Mouse (Mus musculus) forebrain, embryonic 11.5 days (tissue): ENCODE results near the gene Pkp4. TPM values are rescaled to one million over a fixed set of nuclear protein-coding genes. Genes with fewer than 3 reads are reported as not detected.
A peak's percentile ranks its signal among the peaks of the same experiment; 100 is the strongest.

Source experiments
- ATAC-seq: fragments of 200-750 bp; cut with Nextera tagmentation; replicated peaks from 2 replicates; pipeline ENCODE4 v1.8.0; 2017; ENCODE audit warnings: moderate TSS enrichment; ENCODE audit not compliant: low FRiP score
- DNase-seq: peaks from one replicate; pipeline ENCODE4 v3.0.0-alpha.2; 2017; ENCODE audit warnings: low spot score
- H3K27ac ChIP-seq: fragments of 300-500 bp; sonication (generic); 2 replicates; pipeline ENCODE4 v1.5.1; 2014; ENCODE audit warnings: low read depth, low read length
- H3K27me3 ChIP-seq: fragments of 300-500 bp; sonication (generic); 2 replicates; pipeline ENCODE4 v1.6.1; 2014; ENCODE audit warnings: mild to moderate bottlenecking, low read length, mixed read lengths; ENCODE audit not compliant: control insufficient read depth, insufficient read depth
- H3K36me3 ChIP-seq: fragments of 300-500 bp; sonication (generic); 2 replicates; pipeline ENCODE4 v1.6.1; 2014; ENCODE audit warnings: mild to moderate bottlenecking, low read length, moderate library complexity, mixed read lengths; ENCODE audit not compliant: control insufficient read depth, insufficient read depth
- H3K4me1 ChIP-seq: fragments of 300-500 bp; sonication (generic); replicated peaks from 2 replicates; pipeline ENCODE4 v1.6.1; 2014; ENCODE audit warnings: low read length, mixed read lengths; ENCODE audit not compliant: control insufficient read depth, insufficient read depth
- H3K4me2 ChIP-seq: fragments of 300-500 bp; sonication (generic); 2 replicates; pipeline ENCODE4 v1.6.1; 2014; ENCODE audit warnings: low read depth, mild to moderate bottlenecking, low read length, moderate library complexity, mixed read lengths; ENCODE audit not compliant: severe bottlenecking
- H3K4me3 ChIP-seq: fragments of 300-500 bp; sonication (generic); 2 replicates; pipeline ENCODE4 v1.5.1; 2014; ENCODE audit warnings: low read depth, low read length
- H3K9ac ChIP-seq: fragments of 300-500 bp; sonication (generic); 2 replicates; pipeline ENCODE4 v1.6.1; 2014; ENCODE audit warnings: low read length
- H3K9me3 ChIP-seq: fragments of 300-500 bp; sonication (generic); 2 replicates; pipeline ENCODE4 v1.6.1; 2016; ENCODE audit warnings: low read length, mixed read lengths; ENCODE audit not compliant: control insufficient read depth
- WGBS: fragments of 180-500 bp; shearing (Covaris S2); extraction: QIAGEN DNeasy Blood & Tissue Kit; methylation state at CpG from one replicate; pipeline ENCODE4 v1.1.7; 2014; 5-methylcytosine and 5-hydroxymethylcytosine counted together
- polyA plus RNA-seq: library from polyadenylated mRNA; unstranded; fragments of >200 nt; fragmentation: Nextera tagmentation; extraction: Ambion mirVana; gene quantifications from 2 replicates; pipeline ENCODE4 v1.2.1, GENCODE M21; 2014

The Pkp4 gene
- polyA plus RNA-seq, 1 experiment from 2014 or later, result 24.5 TPM

DNA sequence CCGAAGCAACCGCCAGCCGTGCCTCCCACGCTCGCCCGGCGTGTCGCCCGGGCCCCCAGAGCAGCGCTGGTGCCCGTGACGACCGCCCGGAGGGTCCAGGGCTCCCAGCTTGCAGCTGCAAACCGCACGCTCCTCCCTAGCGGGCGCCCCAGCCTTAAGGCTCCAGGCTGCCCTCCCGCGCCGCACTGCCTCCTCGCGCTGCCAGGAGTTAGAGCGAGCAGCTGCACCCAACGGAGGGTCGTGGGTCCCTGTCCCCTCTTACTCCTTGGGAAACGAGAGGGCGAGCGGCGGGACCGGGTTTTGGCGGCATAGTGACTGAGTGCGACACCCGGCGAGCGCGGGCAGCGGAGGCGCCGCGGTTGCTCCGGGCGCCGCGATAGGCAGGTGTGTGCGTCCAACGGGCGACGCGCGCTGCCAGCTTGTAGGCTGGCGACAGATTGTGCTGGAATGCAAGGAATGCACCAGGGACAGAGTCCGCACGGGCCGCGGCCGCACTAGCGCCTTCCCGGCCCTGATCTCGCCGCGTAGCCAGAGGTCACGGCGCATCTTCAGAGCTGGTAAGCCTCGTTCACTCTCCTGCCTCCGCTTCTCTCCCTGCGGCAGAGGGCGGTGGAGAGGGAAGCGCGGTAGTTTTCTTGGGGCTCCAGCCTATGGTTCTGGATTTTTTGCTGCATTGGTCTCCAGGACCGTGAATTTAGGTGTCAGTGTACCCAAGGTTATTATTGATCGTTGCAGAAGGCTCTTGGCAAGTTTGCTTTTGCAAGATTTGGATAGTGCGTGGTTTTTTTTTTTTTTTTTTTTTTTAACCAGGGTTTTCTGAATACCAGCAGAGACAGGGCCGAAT, 1.0 kb downstream of the Pkp4 start:
- Histone ChIP-seq H3K4me2 (peak overlapping the region; percentile 78), H3K27ac (peak overlapping the region; percentile 75), H3K27me3 (no peaks in the 10 kb centered on the region), H3K4me1 (peaks cover 3% of the 10 kb centered on the region; the same call in 1 of the 2 replicates), H3K4me3 (peak overlapping the region; percentile 90), H3K9me3 (no peaks in the 10 kb centered on the region), H3K36me3 (no peaks in the 10 kb centered on the region), H3K9ac (peak overlapping the region; percentile 86)
- DNase-seq (peak; percentile 84), ATAC-seq (peak; percentile 63)
- WGBS, result 1% methylated on average over 74 of the region's 74 CpGs

DNA sequence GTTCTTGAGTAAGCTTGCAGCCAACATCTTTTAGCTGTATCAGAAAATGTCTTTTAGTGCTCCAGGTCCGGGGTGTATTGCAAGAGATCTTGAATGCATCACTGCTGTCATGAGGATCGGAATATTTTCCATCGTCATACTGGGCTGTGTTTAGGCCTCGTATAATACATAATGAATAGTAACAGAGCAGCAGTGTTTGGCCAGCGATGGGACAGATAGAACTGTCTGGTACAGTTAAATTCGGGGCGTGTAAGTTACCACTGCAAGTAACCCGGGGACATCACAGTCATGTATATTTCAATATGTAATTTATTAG, 1.6 kb downstream of the Pkp4 start:
- H3K9ac ChIP-seq, result peak overlapping the region; percentile 86
- no peaks in the 10 kb centered on the region for H3K9me3 ChIP-seq
- no peak for DNase-seq
- 43% methylated on average over 8 of the region's 8 CpGs for WGBS
- ATAC-seq, result no peak
- no peaks in the 10 kb centered on the region for H3K27me3 ChIP-seq
- no peak overlapping the region for H3K27ac ChIP-seq
- H3K36me3 ChIP-seq, result no peaks in the 10 kb centered on the region
- peak overlapping the region; percentile 78 for H3K4me2 ChIP-seq
- H3K4me1 ChIP-seq, result peaks cover 3% of the 10 kb centered on the region; the same call in 1 of the 2 replicates
- peak overlapping the region; percentile 90 for H3K4me3 ChIP-seq

DNA sequence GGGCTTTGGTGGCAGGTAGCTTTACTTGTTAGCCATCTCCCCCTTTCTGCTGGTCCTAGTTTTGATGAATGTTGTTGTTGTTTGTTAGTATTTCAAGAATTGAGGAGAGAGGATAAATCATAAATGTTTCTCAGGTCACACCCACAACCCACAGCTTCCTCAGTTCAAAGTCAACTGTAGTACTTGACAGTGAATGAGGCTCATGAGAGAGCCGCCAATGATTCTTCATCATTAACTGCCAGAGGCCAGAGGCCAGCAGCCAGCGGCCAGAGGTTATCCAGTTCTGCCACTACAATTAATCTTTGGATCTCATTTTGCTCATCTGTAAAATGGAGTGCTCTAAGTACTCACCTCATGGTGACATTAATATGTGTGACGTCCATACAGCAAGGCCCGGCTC, 6.3 kb downstream of the Pkp4 start:
- no peak overlapping the region for H3K27ac ChIP-seq
- WGBS, result 90% methylated on average over 4 of the region's 4 CpGs
- no peaks in the 10 kb centered on the region for H3K36me3 ChIP-seq
- no peak for ATAC-seq
- DNase-seq, result no peak
- no peak overlapping the region for H3K4me3 ChIP-seq
- no peak overlapping the region for H3K4me2 ChIP-seq
- H3K27me3 ChIP-seq, result no peaks in the 10 kb centered on the region
- peaks cover 3% of the 10 kb centered on the region; the same call in 1 of the 2 replicates for H3K4me1 ChIP-seq
- no peaks in the 10 kb centered on the region for H3K9me3 ChIP-seq
- no peak overlapping the region for H3K9ac ChIP-seq

DNA sequence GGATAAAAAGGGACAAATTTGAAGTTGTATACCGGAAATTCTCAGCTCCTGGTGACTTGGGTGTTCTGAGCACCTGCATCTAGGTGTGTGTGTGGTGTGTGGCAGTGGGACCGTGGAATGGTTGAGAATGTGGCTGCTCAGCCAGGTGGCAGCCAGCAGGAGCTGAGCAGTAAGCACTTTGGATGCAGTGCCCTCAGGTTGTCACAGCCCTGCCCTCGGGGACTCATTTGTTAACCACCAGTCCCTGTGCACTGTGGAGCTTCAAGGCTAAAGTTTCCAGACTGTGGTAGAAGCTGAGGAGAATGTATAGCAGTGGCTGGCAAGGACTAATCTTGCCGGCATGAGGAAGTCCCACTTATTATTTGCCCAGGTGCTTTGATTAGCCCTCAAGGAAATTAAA, 7.2 kb downstream of the Pkp4 start:
- no peaks in the 10 kb centered on the region for H3K36me3 ChIP-seq
- H3K4me3 ChIP-seq, result no peak overlapping the region
- DNase-seq (no peak), ATAC-seq (no peak)
- H3K9me3 ChIP-seq, result no peaks in the 10 kb centered on the region
- H3K4me2 ChIP-seq, result no peak overlapping the region
- H3K27me3 ChIP-seq, result no peaks in the 10 kb centered on the region
- whole genome bisulfite sequencing, result 90% methylated on average over 4 of the region's 4 CpGs
- H3K27ac ChIP-seq, result no peak overlapping the region
- H3K9ac ChIP-seq, result no peak overlapping the region
- peaks cover 2% of the 10 kb centered on the region; the same call in 1 of the 2 replicates for H3K4me1 ChIP-seq

DNA sequence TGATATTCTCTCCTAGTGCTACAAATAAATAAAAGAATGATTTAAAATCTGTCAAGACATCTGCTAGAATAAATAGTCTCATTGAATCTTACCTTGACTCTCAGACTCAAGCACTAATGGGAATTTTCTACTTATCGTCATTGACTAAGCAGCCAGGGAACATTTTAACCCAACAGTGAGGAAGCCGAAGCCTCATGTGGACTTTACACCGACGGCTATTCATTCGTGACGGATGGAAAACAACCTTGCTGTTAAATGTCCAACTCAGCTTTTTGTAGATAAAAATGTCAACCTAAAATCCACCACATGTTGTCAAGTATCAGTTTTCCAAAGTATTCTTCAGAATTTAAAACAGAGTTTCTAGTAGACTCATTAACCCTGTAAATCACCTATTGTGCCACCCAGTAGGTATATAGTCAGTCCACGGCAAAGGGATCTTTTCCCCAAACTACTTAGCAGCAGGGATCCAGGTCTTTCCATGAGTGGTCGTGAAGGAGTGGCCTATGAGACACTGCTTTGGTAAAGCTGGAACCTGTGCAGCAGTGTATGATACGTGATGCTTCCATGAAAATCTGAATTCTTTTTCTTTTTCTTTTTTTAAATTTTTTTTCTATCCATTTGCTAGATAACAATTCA, 9.0 kb downstream of the Pkp4 start:
- Histone ChIP-seq H3K4me1 (no peaks in the 10 kb centered on the region), H3K27ac (no peak overlapping the region), H3K9me3 (no peaks in the 10 kb centered on the region), H3K9ac (no peak overlapping the region), H3K27me3 (no peaks in the 10 kb centered on the region), H3K4me2 (no peak overlapping the region), H3K4me3 (no peak overlapping the region), H3K36me3 (no peaks in the 10 kb centered on the region)
- ATAC-seq, result no peak
- no peak for DNase-seq
- 81% methylated on average over 9 of the region's 9 CpGs for WGBS

DNA sequence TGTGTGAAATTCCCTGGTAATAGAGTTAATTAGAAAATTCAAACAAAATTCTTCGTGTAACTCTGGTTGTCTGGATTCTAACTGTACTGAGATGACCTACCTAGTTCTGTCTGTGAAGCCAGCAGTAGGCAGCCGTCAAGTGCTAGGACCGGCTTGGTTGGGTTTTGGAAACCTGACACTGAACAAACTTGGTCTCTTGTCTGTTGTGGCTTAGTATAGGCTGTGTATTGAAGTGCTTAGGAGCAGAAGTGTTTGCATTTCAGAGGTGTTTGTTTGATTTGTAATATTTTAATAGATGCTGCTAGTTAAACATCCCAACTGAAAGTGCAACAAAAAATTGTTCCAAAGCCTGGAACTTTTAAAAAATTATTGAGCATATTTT, 9.5 kb downstream of the Pkp4 start:
- Histone ChIP-seq H3K4me2 (no peak overlapping the region), H3K4me1 (no peaks in the 10 kb centered on the region), H3K27ac (no peak overlapping the region), H3K4me3 (no peak overlapping the region), H3K27me3 (no peaks in the 10 kb centered on the region), H3K36me3 (no peaks in the 10 kb centered on the region), H3K9ac (no peak overlapping the region), H3K9me3 (no peaks in the 10 kb centered on the region)
- ATAC-seq (no peak), DNase-seq (no peak)
- WGBS, result 86% methylated on average over 3 of the region's 3 CpGs

DNA sequence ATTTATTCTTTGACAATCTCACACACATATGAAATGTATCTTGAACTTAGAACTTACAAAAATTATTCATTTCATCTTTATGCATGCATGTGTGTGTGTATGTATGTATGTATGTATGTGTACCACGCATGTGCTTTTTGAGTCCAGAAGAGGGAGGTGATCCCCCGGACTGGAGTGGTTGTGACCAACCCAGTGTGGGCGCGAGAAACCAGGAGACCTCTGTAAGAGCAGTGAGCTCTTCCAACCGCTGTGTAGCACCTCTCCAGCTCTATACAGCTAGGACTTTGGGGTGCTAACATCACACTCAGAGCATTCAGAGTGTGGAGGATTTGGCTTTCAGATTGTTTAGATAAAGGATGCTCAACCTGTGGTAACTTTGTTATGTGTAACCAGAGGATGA, 9.9 kb downstream of the Pkp4 start:
- Histone ChIP-seq H3K4me1 (no peaks in the 10 kb centered on the region), H3K9ac (no peak overlapping the region), H3K27me3 (no peaks in the 10 kb centered on the region), H3K4me3 (no peak overlapping the region), H3K9me3 (no peaks in the 10 kb centered on the region), H3K27ac (no peak overlapping the region), H3K36me3 (no peaks in the 10 kb centered on the region), H3K4me2 (no peak overlapping the region)
- DNase-seq (no peak), ATAC-seq (no peak)
- WGBS, result 98% methylated on average over 5 of the region's 5 CpGs

DNA sequence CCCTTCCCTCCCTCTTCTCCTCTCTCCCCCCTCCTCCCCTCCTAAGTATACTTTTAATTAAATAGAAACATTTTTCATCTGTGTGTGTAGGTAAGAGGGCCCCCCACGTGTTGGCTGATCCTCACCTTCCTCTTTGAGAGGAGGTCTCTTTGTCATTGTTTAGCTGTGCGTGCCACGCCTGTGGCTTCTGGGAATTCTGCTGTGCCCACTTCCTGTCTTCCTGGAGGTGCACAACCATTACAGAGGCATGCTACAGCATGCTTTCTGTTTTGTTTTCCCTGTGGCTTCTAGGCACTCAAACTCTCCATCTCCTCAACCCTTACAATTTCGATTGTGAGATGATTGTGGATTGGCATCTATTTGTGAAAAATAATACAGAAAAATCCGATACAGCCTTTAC, 10.9 kb downstream of the Pkp4 start:
- no peak for DNase-seq
- H3K27me3 ChIP-seq, result no peaks in the 10 kb centered on the region
- H3K27ac ChIP-seq, result no peak overlapping the region
- H3K4me2 ChIP-seq, result no peak overlapping the region
- no peaks in the 10 kb centered on the region for H3K36me3 ChIP-seq
- H3K9ac ChIP-seq, result no peak overlapping the region
- H3K9me3 ChIP-seq, result no peaks in the 10 kb centered on the region
- H3K4me3 ChIP-seq, result no peak overlapping the region
- H3K4me1 ChIP-seq, result no peaks in the 10 kb centered on the region
- no peak for ATAC-seq
- WGBS, result 76% methylated on average over 5 of the region's 5 CpGs

DNA sequence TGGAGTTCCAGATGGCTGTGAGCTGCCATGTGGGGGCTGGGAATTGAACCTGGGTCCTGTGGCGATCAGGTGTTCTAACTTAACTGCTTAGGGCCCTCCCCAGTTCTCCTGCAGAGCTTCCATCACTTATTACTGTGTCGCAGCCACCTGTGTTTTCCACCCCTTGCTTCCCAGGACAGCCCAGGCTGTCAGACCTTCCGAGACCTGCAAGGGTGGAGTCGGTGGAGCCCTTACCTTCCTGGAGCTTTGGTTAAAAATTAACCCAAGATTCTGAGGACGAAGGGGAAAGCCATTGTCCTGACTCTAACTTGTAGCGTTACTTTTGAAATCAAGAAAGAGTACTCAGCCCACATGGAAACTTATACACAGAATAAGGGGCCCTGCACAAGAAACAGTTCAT, 15.3 kb downstream of the Pkp4 start:
- no peak overlapping the region for H3K27ac ChIP-seq
- no peaks in the 10 kb centered on the region for H3K9me3 ChIP-seq
- no peak for DNase-seq
- H3K36me3 ChIP-seq, result no peaks in the 10 kb centered on the region
- H3K4me1 ChIP-seq, result no peaks in the 10 kb centered on the region
- H3K9ac ChIP-seq, result no peak overlapping the region
- ATAC-seq, result no peak
- no peaks in the 10 kb centered on the region for H3K27me3 ChIP-seq
- WGBS, result 91% methylated on average over 6 of the region's 6 CpGs
- H3K4me2 ChIP-seq, result no peak overlapping the region
- H3K4me3 ChIP-seq, result no peak overlapping the region
